Mouse (Mus musculus) natural killer cell, adult 2 months (primary cell): ENCODE data around the gene Ntn4.
A peak's percentile ranks its signal among the peaks of the same experiment; 100 is the strongest.
"Not testable (repeated sequence)": the region's sequence is repeated elsewhere in the genome, so short reads cannot be mapped to it uniquely, and the experiment has no call there.

ENCODE experiments used
- DNase-seq, 2 experiments: peaks; one replicate each; pipeline ENCODE4 v3.0.0; 2022; ENCODE audit warnings: low spot score in 2 of 2

The Ntn4 gene

DNA sequence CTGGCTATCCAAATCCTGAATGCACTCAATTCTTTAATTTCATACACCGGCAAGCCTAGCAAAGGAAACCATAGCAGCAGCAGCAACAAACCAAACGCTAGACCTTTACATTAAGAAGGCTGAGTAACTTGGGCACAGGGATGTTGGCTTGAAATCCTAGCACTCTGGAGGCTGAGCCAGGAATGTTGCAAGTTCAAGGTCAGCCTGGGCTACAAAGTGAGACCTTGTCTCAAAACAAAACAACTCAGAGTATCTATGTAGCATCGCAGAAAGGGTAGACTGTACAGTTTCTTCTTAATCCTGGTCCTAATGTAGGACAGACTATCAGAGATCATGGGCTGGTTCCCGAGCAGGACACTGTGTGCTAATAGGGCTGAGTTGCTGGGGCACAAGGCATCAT lies 43.4 kb downstream of the Ntn4 start:
- DNase-seq: no peak

DNA sequence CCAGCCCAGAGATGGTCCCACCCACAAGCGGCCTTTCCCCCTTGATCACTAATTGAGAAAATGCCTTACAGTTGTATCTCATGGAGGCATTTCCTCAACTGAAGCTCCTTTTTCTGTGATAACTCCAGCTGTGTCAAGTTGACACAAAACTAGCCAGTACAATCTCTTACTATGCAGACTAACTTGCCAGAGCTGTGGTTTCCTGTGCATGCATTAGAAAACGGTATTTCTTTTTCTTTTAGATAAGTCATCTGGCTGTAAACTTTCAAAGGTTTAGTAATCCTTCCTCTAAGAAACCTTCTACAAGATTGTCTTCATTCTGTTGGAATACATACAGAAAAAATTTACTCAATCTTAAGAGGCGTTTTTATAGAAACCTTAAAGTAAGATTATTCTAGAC lies 44.9 kb downstream of the Ntn4 start:
- not testable (repeated sequence) for DNase-seq

GRCm38 (mm10) chr10:93686579-93686978 lies 46.1 kb downstream of the Ntn4 start:
- DNase-seq: no peak

GRCm38 (mm10) chr10:93687781-93688180 lies 47.3 kb downstream of the Ntn4 start:
- DNase-seq: no peak

DNA sequence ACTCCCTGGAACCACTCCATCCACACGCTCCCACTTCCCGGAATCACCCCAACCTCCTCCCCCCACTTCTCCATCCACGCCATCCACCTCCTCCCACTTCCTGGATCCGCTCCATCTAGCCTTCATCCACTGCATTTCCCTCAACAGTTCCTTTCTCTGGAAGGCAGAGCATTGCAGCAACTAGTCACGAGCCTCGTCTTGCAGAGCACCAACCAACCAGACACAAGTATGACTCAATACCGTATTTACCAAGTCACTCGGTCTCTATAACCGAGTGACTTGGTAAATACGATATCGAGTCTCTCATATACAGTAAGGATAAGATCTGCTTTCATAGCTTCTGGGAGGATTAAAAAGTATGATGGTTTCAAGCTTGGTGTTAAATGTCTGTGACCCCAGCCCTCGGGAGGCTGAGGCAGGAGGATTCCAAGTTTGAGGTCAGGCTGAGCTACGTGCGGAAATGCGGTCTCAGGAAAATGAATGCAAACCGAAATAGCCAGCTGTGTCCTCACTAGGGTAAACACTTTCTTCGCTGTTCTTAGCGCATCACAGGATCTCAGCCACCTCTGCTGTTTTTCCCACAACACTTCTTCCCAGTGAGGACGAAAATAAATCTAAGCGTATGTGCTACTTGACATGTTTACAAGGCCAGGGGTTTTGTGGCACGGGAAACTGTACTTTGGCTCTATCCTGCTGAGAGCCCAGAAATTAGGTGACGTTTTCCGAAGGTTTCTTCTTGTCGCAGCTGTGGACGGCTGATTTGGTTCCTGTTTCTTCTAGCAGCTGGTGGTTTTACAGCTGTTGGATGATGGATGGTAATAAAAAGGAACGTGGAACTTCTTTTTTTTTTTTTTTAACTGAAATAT lies 48.1 kb downstream of the Ntn4 start:
- peak in 1 of 2 experiments; percentile 1 for DNase-seq

GRCm38 (mm10) chr10:93691344-93691743 lies 50.9 kb downstream of the Ntn4 start:
- no peak for DNase-seq

DNA sequence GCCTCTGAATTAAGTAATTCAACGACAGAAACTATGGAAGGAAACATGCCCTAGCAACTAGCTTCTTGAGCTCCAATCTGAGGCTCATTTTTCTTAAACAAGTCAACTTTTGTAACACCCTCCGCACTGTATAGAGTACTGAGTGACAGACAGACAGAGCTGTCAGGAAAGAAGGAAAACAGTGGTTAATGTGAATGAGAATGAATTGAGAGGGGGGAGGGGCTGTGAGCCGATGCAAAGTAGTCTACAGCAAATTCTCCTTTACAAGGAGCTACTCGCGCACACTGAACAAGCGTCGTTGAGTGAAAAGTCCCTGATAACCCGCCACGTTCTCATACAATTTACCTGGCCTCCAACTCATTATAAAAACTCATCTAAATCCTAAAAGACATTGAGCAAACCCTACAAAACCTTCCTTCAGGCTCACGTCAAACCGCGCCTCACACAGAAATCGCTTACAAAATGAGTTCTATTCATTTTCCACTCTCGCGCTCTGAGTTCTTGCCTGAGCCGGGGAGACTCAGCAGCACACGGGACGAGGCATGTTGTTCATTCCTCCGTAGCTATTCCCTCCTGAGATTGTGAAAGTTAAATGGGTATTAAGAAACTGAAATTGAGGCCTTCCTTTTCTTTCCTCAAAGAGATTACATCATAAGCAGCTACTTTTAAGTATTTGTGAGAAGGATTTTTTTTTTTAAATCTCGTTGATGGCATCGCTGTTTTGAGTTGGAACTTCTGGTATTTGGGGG lies 54.7 kb downstream of the Ntn4 start:
- no peak for DNase-seq

DNA sequence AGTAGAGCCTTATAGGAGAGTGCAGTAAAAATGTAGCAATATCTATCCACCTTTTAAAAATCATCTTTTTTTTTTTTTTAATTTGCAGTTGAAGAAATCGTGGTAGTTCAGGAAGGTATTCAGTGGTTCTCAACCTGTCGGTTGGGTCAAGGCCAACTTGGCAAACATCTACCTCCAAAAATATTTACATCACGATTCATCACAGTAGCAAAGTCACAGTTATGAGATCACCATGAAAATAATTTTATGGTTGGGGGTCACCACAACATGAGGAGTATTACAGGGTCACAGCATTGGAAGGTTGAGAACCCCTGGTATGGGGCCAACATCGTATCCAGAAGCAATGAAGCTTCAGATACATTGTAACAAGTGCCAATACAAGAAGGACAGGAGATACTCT lies 55.5 kb downstream of the Ntn4 start:
- DNase-seq: no peak

DNA sequence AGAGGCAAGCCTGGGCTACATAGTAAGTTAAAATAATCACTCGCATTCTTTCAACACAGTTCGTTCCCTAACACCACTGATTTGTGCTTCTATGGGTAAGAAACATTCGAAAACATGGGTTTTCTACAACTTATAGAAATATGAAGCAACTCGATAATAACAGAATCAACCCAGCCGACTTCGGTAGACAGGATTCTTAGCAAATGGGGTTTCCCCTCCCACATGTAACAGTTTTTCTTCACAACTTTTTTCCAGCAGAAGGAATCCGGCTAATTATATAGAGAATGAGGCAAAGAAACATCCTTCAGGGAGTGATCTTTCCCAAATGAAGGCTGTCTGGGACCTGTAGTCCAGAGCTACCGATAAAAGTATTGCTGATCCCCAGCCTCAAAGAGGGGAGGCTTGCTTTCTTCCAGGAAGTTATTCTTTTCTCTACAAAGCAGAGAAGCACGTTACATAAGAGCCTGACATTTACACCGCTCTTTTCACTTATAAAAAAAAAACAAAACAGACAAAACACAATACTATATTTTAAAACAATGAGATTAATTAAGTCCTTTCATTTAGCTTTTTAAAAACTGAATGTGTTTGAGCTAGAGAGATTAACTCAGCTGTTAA lies 57.5 kb downstream of the Ntn4 start:
- no peak for DNase-seq

- DNase-seq: no peak
These were observed 59.4 kb downstream of the Ntn4 start for GRCm38 (mm10) chr10:93699689-93700478.

DNA sequence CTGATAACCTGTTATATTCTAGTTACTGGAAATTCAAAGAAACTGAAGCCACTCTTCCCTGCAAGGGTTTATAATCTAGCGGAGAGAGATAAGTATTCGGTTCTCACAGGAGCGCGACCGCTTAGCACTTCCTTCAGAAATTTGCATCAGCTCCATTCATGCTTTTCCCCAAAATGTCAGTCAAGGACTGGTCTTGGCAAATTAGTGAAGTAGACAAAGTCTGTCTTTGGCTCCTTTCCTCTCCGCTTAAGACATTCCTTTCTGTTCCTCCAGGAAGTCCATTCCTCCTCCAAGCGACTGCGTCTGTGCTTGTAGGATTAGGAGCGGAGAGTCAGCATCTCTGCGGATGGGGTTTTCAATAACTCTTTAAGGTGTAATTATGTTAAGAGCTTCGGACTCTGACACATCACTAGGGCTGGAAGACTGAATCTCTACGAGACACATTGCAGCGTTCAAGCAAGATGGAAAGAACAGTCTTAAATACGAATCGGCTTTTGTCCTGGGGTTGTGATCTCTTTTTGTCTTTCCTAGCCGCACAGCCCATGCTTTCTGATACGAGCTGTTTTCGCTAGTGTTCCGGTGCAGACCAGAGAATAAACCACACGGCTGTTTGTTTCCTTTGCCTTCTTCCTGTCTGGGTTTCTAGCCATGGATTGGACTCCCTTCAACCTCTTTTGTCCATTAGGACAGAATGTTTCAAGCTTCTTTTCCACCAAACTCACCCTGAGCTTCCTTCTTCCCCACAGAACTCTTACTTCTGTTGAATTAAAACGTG lies 60.3 kb downstream of the Ntn4 start:
- no peak for DNase-seq

DNA sequence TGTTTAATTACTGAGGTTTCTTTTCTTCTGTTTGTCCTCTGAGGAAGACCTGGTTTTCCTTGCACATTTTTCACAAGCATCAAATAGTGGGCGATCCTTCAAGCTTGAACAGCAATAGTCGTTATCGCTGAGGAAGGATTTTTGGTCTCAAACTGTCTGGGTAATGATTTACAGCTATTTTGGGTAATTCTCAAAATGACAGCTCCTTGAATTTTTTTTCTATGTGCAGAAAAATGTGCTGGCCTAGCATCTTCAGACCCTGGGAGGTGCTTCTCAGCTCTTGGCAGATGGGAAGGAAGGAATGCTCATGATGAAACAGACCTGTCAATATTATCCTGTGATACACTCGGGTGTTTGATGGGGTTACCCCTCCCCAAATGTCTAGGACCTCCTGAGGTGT lies 63.5 kb downstream of the Ntn4 start:
- DNase-seq: no peak

- DNase-seq: no peak
These were observed 66.9 kb downstream of the Ntn4 start for GRCm38 (mm10) chr10:93707149-93708075.

DNA sequence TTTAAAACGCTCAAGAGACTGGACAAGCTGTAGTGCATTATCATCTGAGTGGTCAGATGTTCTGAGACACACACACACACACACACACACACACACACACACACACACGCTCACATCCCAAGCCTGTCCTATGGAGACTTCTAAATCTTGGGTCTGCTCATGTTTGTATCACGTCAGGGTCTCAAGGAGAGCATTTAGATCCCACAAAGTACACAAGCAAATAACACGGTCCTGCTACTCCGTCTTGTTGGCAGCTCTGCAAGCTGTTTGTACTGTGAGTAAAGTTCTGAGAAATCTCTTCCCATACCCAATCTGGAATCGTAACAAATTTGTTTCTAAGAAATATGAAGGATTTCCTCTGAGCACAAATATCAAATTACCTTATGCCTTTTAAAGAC lies 67.6 kb downstream of the Ntn4 start:
- DNase-seq: no peak

DNA sequence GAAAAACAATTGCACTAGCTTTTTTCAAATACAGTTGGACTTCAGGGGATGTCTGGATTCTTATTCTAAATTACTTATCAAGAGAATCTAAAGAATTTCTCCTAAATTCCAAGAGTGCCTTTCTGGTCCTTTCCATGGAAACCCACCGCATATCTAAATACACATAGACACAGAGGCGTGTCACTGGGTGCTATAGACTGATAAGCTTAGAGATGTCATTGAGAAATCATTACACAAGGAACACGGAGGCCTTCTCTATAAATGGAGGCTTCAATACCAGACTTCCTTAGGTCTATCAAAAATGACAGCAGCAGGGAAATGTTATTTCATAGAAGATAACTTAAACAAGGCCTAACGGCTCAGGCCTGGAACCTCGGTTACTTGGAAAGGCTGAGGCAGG lies 68.0 kb downstream of the Ntn4 start:
- DNase-seq: no peak

GRCm38 (mm10) chr10:93709536-93709935 lies 69.1 kb downstream of the Ntn4 start:
- no peak for DNase-seq

GRCm38 (mm10) chr10:93721625-93722337 lies 81.3 kb downstream of the Ntn4 start:
- DNase-seq: no peak

DNA sequence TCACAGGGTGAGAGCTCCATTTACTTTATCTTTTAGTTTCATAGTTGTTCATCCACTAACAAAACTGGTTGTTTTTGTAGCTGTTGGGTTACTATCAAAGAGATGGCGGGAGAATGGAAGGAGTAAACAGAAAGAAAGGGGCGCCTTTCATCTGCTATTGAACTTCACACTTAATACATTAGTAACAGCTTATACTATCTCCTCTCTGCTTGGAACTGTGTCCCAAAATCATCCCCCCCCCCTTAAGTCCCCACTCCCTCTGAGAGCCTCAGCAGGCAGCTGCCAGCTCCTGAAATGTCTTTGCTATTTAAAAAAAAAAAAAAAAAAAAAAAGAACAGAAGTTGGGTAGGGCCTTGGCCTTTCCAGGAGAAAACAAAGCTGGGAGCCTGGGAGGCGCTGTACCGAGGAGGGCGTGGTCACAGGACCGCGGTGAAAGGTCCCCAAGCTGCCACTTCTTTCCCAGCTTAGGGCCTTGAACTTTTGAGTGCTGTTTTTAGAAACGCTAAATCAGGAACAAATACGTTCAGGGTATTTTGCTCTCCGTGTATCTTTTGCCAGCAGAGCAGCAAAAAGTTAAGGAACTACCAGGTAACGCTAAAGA lies 83.6 kb downstream of the Ntn4 start:
- DNase-seq: no peak

DNA sequence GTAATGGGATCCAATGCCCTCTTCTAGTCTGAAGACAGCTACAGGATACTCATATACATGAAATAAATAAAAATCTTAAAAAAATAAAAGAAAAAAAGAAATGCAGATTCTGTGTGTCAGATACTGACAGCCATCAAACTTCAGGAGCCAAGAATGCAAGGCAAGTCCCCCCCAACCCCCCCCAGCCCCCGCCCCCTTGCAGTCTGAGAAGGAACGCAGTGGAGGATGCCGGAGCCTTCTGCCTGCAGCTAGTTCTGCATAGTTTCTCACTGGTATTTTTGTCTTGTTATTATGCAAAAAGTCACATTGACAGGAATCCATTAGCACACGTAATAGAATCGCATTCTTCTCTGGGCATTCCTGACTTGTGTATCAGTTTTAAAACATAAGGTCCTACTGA lies 87.7 kb downstream of the Ntn4 start:
- DNase-seq: no peak
